Comparison of ENCODE assay signal across 8 mouse cellular contexts in genomic region chr5:149184844-149185186, GRCm38 (mm10). TPM values are rescaled to one million over a fixed set of nuclear protein-coding genes. Genes with fewer than 3 reads are reported as not detected.
A peak's percentile ranks its signal among the peaks of the same experiment; 100 is the strongest.
DNase-seq lines count a peak whose midpoint lies in the region; ATAC-seq lines count a peak whose summit lies in the region.

No protein-coding gene starts in this region.

- H3K9me3 ChIP-seq in heart, embryonic 13.5 days = no peaks in the 10 kb centered on the region

- DNase-seq in cerebellum, adult 18-20 months = no peak
- peak; percentile 78 for DNase-seq in thymus, postnatal 14 days
- no peak for DNase-seq in thymus, adult 18-20 months
- DNase-seq in left cerebral cortex, adult 9 months (ENCODE audit: low spot score in 2 of 2) = peak; percentile 36 to 42
- peak; percentile 45 for DNase-seq in urinary bladder, adult 2 months (ENCODE audit: low spot score)

- H3K9ac ChIP-seq in heart, embryonic 13.5 days = peak overlapping the region; percentile 94

- H3K27ac ChIP-seq in heart, embryonic 13.5 days (replicated peaks) = peak overlapping the region; percentile 88

- peak overlapping the region; percentile 82 for H3K4me2 ChIP-seq in heart, embryonic 13.5 days

- ATAC-seq in cerebellum, adult (ENCODE audit: insufficient number of reproducible peaks, low FRiP score, low TSS enrichment) = peak; percentile 17; the same call in 1 of the 2 replicates
- ATAC-seq in heart, embryonic 13.5 days (ENCODE audit: extremely low read depth, insufficient number of reproducible peaks, low FRiP score, low TSS enrichment) = no peak
- peak; percentile 39 for ATAC-seq in megakaryocyte, adult 5-6 weeks (ENCODE audit: poor library complexity, severe bottlenecking)

- H3K4me3 ChIP-seq in heart, embryonic 13.5 days = peak overlapping the region; percentile 87

- H3K27me3 ChIP-seq in heart, embryonic 13.5 days (replicated peaks) = no peaks in the 10 kb centered on the region

- H3K36me3 ChIP-seq in heart, embryonic 13.5 days = peaks cover 26% of the 10 kb centered on the region

- WGBS in heart, embryonic 13.5 days = 0% methylated on average over 20 of the region's 20 CpGs

- H3K4me1 ChIP-seq in heart, embryonic 13.5 days = peaks cover 35% of the 10 kb centered on the region

RNA-seq across cellular contexts. Expression of gene Hmgb1, which starts 0.5 kb away (rescaled TPM):
- 675 and 751 TPM in 2 replicates for polyA plus RNA-seq in heart, embryonic 13.5 days (2015; fragmentation: Nextera tagmentation; extraction: Ambion mirVana)
- total RNA-seq in megakaryocyte, adult 5-6 weeks (2015) = 803 and 833 TPM in 2 replicates
- 665 and 708 TPM in 2 replicates for total RNA-seq in megakaryocyte, adult 5-6 weeks (2017)
- polyA plus RNA-seq in urinary bladder, adult 2 months (2012; rRNA removed) = 230 and 291 TPM in 2 replicates

RNA-seq across cellular contexts. Expression of gene Uspl1, which starts 0.7 kb away (rescaled TPM):
- 29.4 and 30.1 TPM in 2 replicates for polyA plus RNA-seq in heart, embryonic 13.5 days (2015; fragmentation: Nextera tagmentation; extraction: Ambion mirVana)
- 22.5 and 23.7 TPM in 2 replicates for total RNA-seq in megakaryocyte, adult 5-6 weeks (2015)
- 21.9 and 23.8 TPM in 2 replicates for total RNA-seq in megakaryocyte, adult 5-6 weeks (2017)
- 16.9 and 21.6 TPM in 2 replicates for polyA plus RNA-seq in urinary bladder, adult 2 months (2012; rRNA removed)

Comparison
In these comparisons a context has a peak if more than half of its experiments do, and no peak if none do; other contexts are left out.
1. DNase-seq: peak in thymus, postnatal 14 days (single experiment), left cerebral cortex, adult 9 months (2 of 2) and urinary bladder, adult 2 months (single experiment); none in cerebellum, adult 18-20 months (0 of 2) and thymus, adult 18-20 months (0 of 2).